Mouse (Mus musculus): ENCODE measurements around the gene Ccdc103.

DNA sequence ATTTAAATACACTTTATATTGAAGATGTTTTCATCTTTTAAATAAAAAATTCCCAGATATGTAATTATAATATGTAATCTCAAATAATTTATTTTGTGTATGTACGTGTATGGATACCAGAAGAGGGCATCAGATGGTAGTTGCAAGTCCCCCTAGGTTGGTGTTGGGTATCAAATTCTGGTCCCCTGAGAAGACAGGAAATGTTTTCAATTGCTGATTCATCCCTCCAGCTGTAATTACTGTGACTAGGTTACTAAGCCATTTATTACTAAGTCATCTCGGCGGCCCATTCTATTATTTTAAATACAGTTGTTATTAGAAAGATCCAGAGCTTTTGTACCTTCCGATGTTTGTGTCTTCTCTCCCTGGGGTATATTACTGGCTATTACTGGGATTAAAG, 37.1 kb downstream of the Ccdc103 start:
- no peak for TF ChIP-seq CTCF (IDR thresholded peaks at IDR 0.05; ENCODE audit: borderline replicate concordance, extremely low read depth, insufficient read depth, insufficient read length)
- no peak for TF ChIP-seq POLR2A (IDR thresholded peaks at IDR 0.05; ENCODE audit: borderline replicate concordance, extremely low read depth, insufficient read depth, insufficient read length, poor library complexity, severe bottlenecking)
